Mouse (Mus musculus): ENCODE results near the gene Rab40c.

Rab40c gene

DNA sequence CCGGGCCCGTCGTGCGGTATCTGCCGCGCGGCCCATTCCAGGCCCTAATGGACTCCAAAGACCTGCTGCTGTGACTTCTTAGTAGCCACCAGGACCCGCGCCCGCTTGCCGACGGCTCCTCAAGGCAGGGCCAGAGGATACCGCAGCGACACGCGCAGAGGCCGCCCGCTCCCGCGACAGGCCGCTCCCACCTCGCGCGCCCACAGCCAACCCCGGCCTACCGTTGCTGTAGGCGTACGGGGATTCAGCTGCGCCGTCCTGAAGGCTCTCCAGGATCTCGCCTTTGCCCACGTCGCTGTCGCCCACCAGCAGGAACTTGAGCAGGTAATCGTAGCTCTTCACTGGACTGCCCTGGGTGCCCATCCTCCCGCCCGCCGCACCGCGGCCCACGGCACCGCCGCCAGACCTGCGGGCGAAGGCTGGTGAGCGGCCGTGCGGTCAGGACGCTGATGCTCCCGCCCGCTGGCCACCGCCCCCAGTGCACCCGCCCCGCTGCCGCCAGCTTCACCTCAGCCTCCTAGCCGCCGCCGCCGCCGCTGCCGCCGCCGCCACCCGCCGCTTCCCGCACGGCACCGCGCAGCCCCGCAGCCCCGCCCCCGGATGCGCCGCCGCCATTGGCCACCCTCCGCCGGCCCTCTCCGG is at the start of gene Rab40c:
Rab40c (minus strand) TSS at position 584 of the 642 bp plus-strand sequence.
- no peak for DNase-seq

DNA sequence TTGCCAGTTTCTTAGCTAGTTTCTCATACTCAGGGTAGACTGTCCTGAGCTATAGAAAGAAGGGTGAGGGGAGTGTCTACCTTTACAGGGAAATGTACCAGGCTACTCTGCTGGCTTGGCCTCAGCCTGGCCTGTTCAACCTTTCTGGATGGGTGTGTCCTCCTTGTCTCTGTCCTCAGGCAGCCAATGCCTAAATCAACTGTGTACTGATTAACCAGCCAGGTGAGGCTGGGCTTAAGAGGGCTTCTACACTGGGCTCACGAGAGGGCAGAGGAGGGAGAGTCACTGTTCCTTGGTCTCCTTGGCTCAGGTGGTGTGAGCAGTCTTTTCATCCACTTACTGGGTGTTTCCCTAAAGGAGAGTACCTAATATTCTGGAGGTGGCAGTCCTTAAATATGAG is 48.6 kb upstream of the Rab40c start:
- DNase-seq = peak; percentile 69 to 84

- peak; percentile 41 to 42 for DNase-seq
These were observed 48.1 kb upstream of the Rab40c start for GRCm38 (mm10) chr17:25967652-25968051.

DNA sequence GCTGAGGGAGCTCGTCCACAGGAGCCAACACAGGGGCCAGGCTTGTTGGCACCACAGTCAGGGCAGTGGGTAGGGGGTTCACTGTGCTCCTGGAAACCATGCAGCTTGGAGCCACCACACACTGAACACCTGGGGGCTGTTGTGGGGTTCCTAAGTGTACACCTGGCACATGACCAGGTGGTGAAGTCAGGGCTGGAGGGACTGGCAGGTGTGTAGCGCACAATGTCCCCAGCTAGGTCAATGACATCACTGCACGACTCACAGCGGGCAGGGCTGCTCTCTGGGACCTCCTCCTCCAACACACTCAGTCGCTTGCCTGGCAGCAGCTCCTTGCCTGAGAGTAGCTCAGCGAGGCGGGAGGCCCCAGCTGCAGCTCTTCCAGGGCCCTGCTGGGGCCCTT is 44.7 kb upstream of the Rab40c start:
- no peak for DNase-seq

GRCm38 (mm10) chr17:25962413-25962905 is 42.9 kb upstream of the Rab40c start:
- DNase-seq = no peak

DNA sequence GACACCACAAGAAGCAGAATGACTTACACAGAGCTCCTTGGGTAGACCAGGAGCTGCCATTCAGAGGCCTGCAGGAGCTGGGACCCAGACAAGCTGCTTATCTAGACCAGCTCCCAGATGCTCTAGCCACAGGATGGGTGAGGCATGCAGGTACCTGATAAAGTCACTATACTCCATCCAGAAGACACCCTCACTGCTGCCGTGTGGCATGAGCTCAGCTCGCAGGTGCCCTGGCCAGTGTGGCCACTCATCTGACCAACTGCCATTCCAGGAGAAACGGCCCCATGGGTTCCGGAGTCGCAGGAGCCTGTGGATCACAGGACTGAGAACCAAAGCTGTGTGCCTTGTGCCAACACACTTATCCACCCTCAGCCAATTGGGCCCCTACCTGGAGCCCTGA is 42.0 kb upstream of the Rab40c start:
- no peak for DNase-seq

DNA sequence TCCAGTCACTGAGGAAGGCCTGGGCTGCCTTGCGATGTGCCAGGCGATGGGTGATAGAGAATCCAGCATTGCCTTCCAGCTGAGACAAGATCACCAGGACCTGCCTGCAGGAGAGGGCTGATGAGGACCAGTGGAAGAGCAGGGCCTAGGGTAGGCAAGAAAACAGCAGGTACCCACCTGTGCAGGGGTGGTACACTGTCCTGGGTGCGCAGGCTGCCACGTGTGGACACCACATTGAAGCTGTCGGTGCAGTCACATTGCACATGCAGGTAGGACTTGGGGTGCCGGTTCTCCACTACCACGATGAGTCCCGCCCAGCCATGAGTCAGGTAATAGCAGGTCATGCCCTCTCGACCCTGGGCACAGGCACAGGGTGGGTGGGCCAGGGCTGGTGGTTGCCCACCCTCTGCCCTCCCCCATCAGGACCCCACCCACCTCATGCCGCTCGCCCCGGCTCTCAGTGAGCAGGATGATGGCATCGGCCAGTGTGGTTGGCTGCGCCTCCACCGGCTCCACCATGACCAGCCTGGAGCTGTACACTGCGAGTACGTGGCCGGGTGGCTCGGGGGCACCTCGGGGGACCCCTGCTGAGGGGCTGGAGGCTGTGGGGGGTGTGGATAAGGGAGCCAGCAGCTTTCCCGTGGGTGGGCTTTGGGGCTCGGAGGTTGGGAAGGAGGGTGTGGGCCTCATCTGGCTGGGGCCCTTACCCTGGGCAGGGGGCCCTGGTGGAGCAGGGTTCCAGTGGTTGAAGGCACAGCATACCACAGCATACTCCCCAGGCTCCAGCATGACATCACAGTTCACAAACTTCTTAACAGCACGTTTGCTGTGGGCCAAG is 40.3 kb upstream of the Rab40c start:
- DNase-seq = no peak

DNA sequence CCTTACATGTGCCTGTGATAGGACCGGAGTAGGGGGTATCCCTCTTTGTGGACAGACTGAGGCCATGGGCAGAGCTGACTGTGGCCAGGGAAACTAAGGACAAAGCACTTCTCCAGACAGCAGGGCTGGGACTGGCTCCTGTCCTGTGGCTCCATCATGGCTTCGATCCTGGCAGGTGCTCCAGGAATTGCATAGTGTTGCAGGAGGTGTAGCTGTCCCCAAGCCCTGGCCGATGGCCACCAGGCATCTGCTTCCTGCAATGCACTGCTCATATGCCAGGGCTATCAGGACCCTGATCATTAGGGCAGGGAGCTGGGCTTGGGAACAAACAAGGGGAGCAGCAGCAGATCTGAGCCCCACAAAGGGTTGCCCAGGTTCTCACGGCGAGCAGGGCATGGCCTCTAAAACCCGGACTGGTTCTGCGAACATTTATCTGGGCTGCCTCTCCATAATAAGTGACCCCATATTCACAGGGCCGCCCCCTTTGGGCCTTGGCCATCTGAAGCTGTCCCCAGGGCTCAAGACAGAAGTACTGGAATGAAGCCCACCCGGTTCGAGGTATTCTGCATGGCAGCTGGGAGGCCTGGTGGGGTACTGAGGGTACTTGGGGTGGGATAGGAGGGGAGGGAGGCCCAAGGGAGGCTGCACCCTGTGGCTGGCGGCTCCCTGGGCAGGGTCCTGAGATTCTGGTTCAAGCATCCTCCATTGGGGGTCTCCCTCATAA is 39.4 kb upstream of the Rab40c start:
- DNase-seq = no peak

- DNase-seq = no peak
These were observed 38.1 kb upstream of the Rab40c start for GRCm38 (mm10) chr17:25957586-25958051.

DNA sequence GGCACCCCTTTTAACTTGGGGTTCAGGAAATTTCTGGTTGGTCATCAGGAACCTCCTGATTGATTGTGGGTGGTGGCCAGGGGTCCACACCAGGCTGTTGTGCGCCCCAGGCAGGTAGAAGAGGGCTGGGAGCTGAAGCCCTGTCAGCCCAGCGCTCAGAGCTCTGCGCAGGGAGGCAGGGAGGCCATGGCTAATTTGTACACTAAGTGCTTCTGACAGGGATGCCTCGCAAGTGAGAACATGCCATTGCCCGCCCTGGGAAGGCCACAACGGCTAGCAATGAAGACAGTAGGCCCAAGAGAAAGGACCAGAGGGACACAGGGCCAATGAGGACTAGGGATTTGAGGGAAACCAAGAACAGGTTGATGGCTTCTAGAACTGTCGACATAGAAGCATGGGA is 37.1 kb upstream of the Rab40c start:
- DNase-seq = no peak

DNA sequence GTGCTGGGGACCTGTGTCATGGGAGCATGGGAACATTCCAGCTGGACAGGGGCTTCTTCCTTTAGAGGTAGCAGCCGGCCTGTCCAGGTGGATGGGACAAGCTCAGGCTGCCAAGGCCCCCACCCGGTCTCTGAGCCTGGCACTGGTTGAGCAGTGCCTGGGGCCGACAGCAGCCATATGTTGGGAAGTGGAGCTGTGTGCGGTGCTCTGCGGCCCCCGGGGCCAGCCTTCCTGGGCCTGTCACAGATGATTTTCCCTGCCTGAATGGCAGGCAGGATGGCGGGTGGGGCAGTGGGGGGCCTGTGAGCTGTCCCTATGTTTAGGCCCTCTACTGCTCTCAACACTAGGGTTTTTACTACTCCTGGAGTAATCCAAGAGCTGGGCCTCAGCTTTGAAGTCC is 36.7 kb upstream of the Rab40c start:
- DNase-seq = no peak

- no peak for DNase-seq
These were observed 36.2 kb upstream of the Rab40c start for GRCm38 (mm10) chr17:25955736-25956135.

- DNase-seq = no peak
These were observed 35.1 kb upstream of the Rab40c start for GRCm38 (mm10) chr17:25954671-25955070.

DNA sequence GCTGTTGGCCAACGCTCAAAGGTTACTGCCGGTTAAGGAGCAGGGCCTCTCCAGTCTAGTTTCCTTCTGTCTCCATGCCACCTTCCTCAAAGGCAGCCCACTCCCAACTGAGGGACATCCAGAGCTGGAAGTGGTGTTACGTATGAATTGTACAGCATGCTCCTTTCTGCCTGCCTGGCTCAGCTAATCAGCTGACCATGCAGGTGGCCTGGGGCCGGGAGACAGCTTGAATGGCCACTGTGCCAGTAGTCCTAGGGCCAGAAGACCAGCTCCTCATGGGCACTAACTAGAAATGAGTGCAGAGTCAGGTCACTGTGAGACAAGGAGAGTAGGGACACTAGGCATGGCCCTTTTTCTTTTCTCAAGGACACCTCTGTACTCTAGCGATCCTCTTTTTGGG is 33.6 kb upstream of the Rab40c start:
- no peak for DNase-seq

DNA sequence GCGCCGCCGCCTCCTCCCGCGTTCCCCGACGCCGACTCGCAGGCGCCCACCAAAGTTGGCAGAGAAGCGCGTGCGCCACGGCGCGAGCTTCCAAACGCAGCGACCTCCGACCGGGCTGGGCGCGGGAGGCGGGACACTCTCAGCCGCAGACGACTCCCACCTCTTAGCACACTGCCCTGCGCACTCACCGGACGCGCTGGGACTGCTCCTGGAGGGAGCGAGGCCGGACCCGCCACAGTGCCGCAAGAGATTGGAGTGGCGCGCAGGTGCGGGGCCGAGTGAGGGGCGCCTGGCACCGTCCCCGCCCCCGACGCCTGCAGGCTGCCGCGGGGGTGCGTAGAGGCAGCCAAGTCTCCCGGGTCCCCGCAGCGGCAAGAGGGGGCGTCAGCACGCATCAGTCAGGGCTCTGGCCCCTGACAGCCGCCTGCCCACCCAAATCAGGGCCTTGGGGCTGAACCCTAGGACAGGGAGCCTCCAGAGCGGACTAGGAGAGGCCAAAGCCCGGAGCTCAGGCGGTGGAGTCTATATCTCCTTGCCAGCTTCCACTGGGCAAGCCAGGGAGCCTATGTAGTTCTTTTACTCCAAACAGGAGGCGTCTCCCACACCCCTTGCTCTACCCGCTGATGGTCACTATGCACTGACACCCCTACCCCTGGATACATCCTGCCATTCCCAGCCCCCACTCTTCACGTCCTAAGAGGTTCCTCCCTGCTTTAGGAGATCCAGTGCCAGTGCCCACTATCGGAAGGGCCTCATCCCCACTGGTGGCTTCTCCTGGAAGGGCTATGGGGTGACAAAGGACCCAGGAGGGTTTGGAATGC is 32.5 kb upstream of the Rab40c start, which contains the start of gene A930017K11Rik:
A930017K11Rik (minus strand) TSS at position 763 of the 821 bp plus-strand sequence.
- DNase-seq = peak; percentile 38 to 65

DNA sequence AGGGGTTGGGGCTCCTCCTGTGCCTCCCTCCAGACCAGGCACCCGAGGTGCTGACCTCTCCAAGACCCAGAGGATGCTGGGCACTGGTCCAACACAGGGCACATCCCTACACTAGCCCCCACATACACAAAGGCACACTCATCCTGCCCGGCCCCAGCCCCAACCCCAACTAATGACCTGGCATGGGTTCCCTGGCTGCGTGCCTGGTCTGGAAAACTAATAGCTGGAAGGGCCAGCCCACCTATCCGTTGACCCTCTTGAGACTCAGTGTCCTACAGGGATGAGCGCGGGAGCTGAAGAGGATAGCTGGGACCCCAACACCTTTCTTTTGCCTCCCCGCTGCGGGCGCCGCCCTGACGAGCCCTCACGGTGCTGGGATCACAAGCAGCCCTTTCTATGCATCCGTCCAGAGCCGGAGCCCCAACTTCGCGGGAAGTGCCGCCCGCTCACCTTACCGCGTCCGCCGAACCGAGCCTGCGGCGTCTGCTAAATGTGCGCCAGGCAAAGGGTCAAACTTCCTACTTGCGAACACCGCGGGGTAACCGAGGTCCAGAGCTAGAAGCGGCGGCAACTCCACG is 31.8 kb upstream of the Rab40c start:
- DNase-seq = peak in 1 of 2 experiments; percentile 30

DNA sequence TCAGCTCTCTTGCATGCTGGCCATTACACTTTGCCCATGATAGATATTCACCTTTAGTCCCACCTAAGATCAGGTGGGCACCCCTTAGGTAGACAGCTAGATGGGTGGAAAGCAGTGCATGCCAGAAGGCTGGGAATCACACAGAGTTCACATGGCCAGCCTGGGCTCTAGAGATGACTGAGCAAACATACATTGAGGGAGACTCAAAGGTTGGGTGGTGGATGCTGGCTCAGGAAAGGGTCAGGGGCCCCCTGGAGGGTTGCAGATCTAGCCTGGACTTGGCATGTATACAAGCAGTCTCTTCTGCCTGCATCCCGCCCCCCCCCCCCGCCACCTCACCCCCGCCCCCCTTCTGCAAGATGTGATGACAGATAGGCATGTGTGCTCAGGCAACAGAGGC is 31.2 kb upstream of the Rab40c start:
- no peak for DNase-seq

DNA sequence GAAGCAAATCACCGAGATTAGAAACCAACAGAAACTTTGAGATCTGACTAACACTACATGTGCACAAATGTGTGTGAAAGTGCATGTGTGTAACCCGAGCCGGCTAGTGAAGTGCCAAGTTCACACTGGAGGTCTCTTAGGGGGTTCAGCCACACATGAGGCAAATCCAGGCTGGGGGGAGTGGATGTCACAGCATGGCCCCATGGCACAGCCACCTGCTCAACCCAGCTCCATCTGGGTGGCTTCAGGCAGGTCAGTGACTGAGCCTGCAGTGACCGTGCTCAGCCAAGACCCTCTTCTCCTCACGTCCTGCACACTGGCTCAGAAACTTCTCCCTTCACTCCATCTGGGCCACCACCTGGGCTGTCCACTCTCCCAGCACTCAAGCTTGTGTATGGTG is 30.5 kb upstream of the Rab40c start:
- DNase-seq = no peak

GRCm38 (mm10) chr17:25948051-25948450 is 28.5 kb upstream of the Rab40c start:
- no peak for DNase-seq

DNA sequence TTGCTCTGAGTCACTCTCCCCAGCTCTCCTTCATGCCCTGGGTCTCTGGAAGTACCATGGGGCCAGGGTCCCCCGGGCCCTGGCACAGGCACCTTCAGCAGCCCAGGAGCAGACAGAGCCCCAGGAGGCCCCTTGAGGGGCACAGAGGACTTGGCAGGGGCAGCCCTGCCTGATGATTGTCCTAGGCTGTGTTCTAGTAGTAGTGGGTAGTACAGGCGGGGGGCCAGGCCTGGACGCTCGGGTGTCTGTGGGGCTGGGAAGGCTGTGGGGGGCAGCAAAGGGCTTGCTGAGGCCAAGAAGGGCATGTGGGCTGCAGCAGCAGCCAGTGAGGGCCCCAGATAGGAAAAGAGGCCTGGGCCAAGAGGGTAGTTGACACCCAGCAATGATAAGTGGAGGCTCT is 28.0 kb upstream of the Rab40c start:
- DNase-seq = no peak

- no peak for DNase-seq
These were observed 27.4 kb upstream of the Rab40c start for GRCm38 (mm10) chr17:25946891-25947290.

DNA sequence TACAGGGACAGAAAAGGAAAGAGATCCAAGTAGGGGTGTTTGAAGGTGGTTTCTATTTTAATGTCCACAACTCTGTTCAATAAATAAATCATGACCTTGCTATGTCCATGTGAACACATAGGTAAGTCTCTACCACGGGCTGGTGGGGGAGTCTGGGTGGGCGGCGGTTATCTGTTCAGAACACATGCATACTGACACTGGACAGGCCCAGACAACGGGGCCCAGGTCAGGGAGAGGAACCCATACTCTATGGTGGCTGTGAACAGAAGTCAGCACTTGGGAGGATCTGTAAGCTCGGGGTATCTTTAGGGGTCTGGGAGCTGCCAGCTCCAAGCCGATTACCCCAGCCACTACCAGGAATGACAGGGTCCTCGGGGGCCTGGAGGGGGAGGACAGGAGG is 26.8 kb upstream of the Rab40c start:
- DNase-seq = no peak

Data from kidney, postnatal 36 days (tissue).